Mouse (Mus musculus): ENCODE measurements around the gene Ehmt1. TPM values are rescaled to one million over a fixed set of nuclear protein-coding genes. Genes with fewer than 3 reads are reported as not detected.

Gene Ehmt1
- polyA plus RNA-seq, 1 experiment: 32.2 TPM

- 73% methylated on average over 4 of the region's 4 CpGs for WGBS
Observed at GRCm38 (mm10) chr2:24770861-24771260, 148.6 kb downstream of the Ehmt1 start.

GRCm38 (mm10) chr2:24763115-24763557, 156.3 kb downstream of the Ehmt1 start, which contains the start of gene Cacna1b:
Gene Cacna1b, minus strand, starts transcription at chr2:24763152.
- no peak within 1 kb of the TSS for H3K27ac ChIP-seq (ENCODE audit: insufficient read depth, low read depth, low read length)
- H3K4me1 ChIP-seq (ENCODE audit: control insufficient read depth, insufficient read depth, insufficient read length, low read length): peaks cover 8% of the 10 kb centered on the region
- peak within 1 kb of the TSS; percentile 62 for H3K4me3 ChIP-seq (ENCODE audit: low read depth, low read length)
- 2% methylated on average over 42 of the region's 42 CpGs for WGBS
- TF ChIP-seq CTCF (IDR thresholded peaks at IDR 0.05; ENCODE audit: extremely low read depth, insufficient read length, insufficient replicate concordance, low read depth, low read length) (no peak), POLR2A (IDR thresholded peaks at IDR 0.05; ENCODE audit: low read depth, low read length) (no peak)
- no peaks in the 10 kb centered on the region for H3K36me3 ChIP-seq (ENCODE audit: control insufficient read depth, insufficient read depth, low read length)
- peaks cover 10% of the 10 kb centered on the region for H3K27me3 ChIP-seq (ENCODE audit: control insufficient read depth, insufficient read depth, low read length)

More at GRCm38 (mm10) chr2:24770861-24771260, 148.6 kb downstream of the Ehmt1 start:
- Histone ChIP-seq H3K4me3 (ENCODE audit: low read depth, low read length) (no peak overlapping the region), H3K27ac (ENCODE audit: insufficient read depth, low read depth, low read length) (no peak overlapping the region), H3K36me3 (ENCODE audit: control insufficient read depth, insufficient read depth, low read length) (no peaks in the 10 kb centered on the region), H3K4me1 (ENCODE audit: control insufficient read depth, insufficient read depth, insufficient read length, low read length) (no peaks in the 10 kb centered on the region), H3K27me3 (ENCODE audit: control insufficient read depth, insufficient read depth, low read length) (no peaks in the 10 kb centered on the region)
- no peak for TF ChIP-seq POLR2A (IDR thresholded peaks at IDR 0.05; ENCODE audit: low read depth, low read length)
- no peak for TF ChIP-seq CTCF (IDR thresholded peaks at IDR 0.05; ENCODE audit: extremely low read depth, insufficient read length, insufficient replicate concordance, low read depth, low read length)

- TF ChIP-seq POLR2A (IDR thresholded peaks at IDR 0.05; ENCODE audit: low read depth, low read length) (no peak), CTCF (IDR thresholded peaks at IDR 0.05; ENCODE audit: extremely low read depth, insufficient read length, insufficient replicate concordance, low read depth, low read length) (no peak)
- 2% methylated on average over 51 of the region's 52 CpGs for WGBS
- Histone ChIP-seq H3K27me3 (ENCODE audit: control insufficient read depth, insufficient read depth, low read length) (peaks cover 10% of the 10 kb centered on the region), H3K4me1 (ENCODE audit: control insufficient read depth, insufficient read depth, insufficient read length, low read length) (peaks cover 8% of the 10 kb centered on the region), H3K4me3 (ENCODE audit: low read depth, low read length) (peak overlapping the region; percentile 62), H3K36me3 (ENCODE audit: control insufficient read depth, insufficient read depth, low read length) (no peaks in the 10 kb centered on the region), H3K27ac (ENCODE audit: insufficient read depth, low read depth, low read length) (no peak overlapping the region)
Observed at GRCm38 (mm10) chr2:24762446-24762960, 156.9 kb downstream of the Ehmt1 start.

GRCm38 (mm10) chr2:24761923-24762445, 157.4 kb downstream of the Ehmt1 start:
- peaks cover 10% of the 10 kb centered on the region for H3K27me3 ChIP-seq (ENCODE audit: control insufficient read depth, insufficient read depth, low read length)
- TF ChIP-seq CTCF (IDR thresholded peaks at IDR 0.05; ENCODE audit: extremely low read depth, insufficient read length, insufficient replicate concordance, low read depth, low read length) (no peak), POLR2A (IDR thresholded peaks at IDR 0.05; ENCODE audit: low read depth, low read length) (no peak)
- H3K27ac ChIP-seq (ENCODE audit: insufficient read depth, low read depth, low read length): no peak overlapping the region
- WGBS: 1% methylated on average over 34 of the region's 35 CpGs
- H3K36me3 ChIP-seq (ENCODE audit: control insufficient read depth, insufficient read depth, low read length): no peaks in the 10 kb centered on the region
- peaks cover 8% of the 10 kb centered on the region for H3K4me1 ChIP-seq (ENCODE audit: control insufficient read depth, insufficient read depth, insufficient read length, low read length)
- peak overlapping the region; percentile 62 for H3K4me3 ChIP-seq (ENCODE audit: low read depth, low read length)

- Histone ChIP-seq H3K27me3 (ENCODE audit: control insufficient read depth, insufficient read depth, low read length) (no peaks in the 10 kb centered on the region), H3K4me1 (ENCODE audit: control insufficient read depth, insufficient read depth, insufficient read length, low read length) (no peaks in the 10 kb centered on the region), H3K4me3 (ENCODE audit: low read depth, low read length) (no peak overlapping the region), H3K27ac (ENCODE audit: insufficient read depth, low read depth, low read length) (no peak overlapping the region), H3K36me3 (ENCODE audit: control insufficient read depth, insufficient read depth, low read length) (no peaks in the 10 kb centered on the region)
- 96% methylated on average over 1 of the region's 1 CpGs for WGBS
- no peak for TF ChIP-seq POLR2A (IDR thresholded peaks at IDR 0.05; ENCODE audit: low read depth, low read length)
- peak; percentile 66; the same call in 1 of the 2 replicates for TF ChIP-seq CTCF (IDR thresholded peaks at IDR 0.05; ENCODE audit: extremely low read depth, insufficient read length, insufficient replicate concordance, low read depth, low read length)
Observed at GRCm38 (mm10) chr2:24755276-24755675, 164.1 kb downstream of the Ehmt1 start.

- H3K27ac ChIP-seq (ENCODE audit: insufficient read depth, low read depth, low read length): no peak overlapping the region
- 82% methylated on average over 4 of the region's 4 CpGs for WGBS
- TF ChIP-seq CTCF (IDR thresholded peaks at IDR 0.05; ENCODE audit: extremely low read depth, insufficient read length, insufficient replicate concordance, low read depth, low read length): no peak
- no peak for TF ChIP-seq POLR2A (IDR thresholded peaks at IDR 0.05; ENCODE audit: low read depth, low read length)
- no peak overlapping the region for H3K4me3 ChIP-seq (ENCODE audit: low read depth, low read length)
- no peaks in the 10 kb centered on the region for H3K4me1 ChIP-seq (ENCODE audit: control insufficient read depth, insufficient read depth, insufficient read length, low read length)
- no peaks in the 10 kb centered on the region for H3K27me3 ChIP-seq (ENCODE audit: control insufficient read depth, insufficient read depth, low read length)
- H3K36me3 ChIP-seq (ENCODE audit: control insufficient read depth, insufficient read depth, low read length): no peaks in the 10 kb centered on the region
Observed at GRCm38 (mm10) chr2:24752599-24752998, 166.8 kb downstream of the Ehmt1 start.

GRCm38 (mm10) chr2:24750051-24750450, 169.4 kb downstream of the Ehmt1 start:
- Histone ChIP-seq H3K4me1 (ENCODE audit: control insufficient read depth, insufficient read depth, insufficient read length, low read length) (no peaks in the 10 kb centered on the region), H3K36me3 (ENCODE audit: control insufficient read depth, insufficient read depth, low read length) (no peaks in the 10 kb centered on the region), H3K4me3 (ENCODE audit: low read depth, low read length) (no peak overlapping the region), H3K27me3 (ENCODE audit: control insufficient read depth, insufficient read depth, low read length) (no peaks in the 10 kb centered on the region), H3K27ac (ENCODE audit: insufficient read depth, low read depth, low read length) (no peak overlapping the region)
- TF ChIP-seq CTCF (IDR thresholded peaks at IDR 0.05; ENCODE audit: extremely low read depth, insufficient read length, insufficient replicate concordance, low read depth, low read length) (no peak), POLR2A (IDR thresholded peaks at IDR 0.05; ENCODE audit: low read depth, low read length) (no peak)
- 54% methylated on average over 3 of the region's 3 CpGs for WGBS

All from small intestine, adult 2 months (tissue).